In the genomic region with DNA sequence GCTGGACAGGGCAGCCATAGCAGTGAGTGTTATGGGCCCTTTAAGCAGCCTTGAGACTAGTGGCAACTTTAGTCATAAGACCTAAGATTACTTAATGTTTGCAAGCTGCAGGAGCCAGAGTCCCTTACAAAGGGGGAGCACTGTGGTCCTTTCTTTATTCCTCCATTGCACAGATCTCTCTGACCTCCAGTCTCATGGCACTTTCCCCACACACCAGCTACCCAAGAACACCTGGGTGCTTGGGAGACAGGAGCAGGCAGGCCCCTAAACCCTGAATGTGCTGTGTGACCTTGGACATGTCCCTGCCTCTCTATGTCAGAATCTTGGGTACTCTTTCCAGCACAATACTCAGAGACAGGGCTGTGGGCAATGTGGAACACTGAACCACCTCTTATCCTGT, we compare ENCODE assay signal across 16 mouse cellular contexts.
DNase-seq lines count a peak whose midpoint lies in the region; ATAC-seq lines count a peak whose summit lies in the region.
"Had no signal": no experiment of that assay in that cellular context is flagged by ENCODE, and none has a peak within 500 bp of the region (broad histone marks: within the 10 kb centered on the region; RNA-seq: fewer than 3 reads in every experiment).

No protein-coding gene starts in this region.

- 0 out of 2 replicates have a peak overlapping the region, but pooled peaks have one; percentile 21 for H3K9ac ChIP-seq in embryonic facial prominence, embryonic 13.5 days
- H3K9ac ChIP-seq in hindbrain, embryonic 13.5 days: peak overlapping the region; percentile 94; the same call in 1 of the 2 replicates
- H3K9ac ChIP-seq in hindbrain, embryonic 11.5 days (ENCODE audit: low read depth, low read length): no peak overlapping the region
- H3K9ac ChIP-seq in midbrain, embryonic 11.5 days (ENCODE audit: low read length): no peak overlapping the region
- H3K9ac ChIP-seq in midbrain, embryonic 13.5 days (replicated peaks): no peak overlapping the region
- H3K9ac ChIP-seq: liver, embryonic 12.5 days had no signal

- H3K9me3 ChIP-seq in embryonic facial prominence, embryonic 13.5 days: no peaks in the 10 kb centered on the region
- H3K9me3 ChIP-seq in embryonic facial prominence, embryonic 10.5 days: no peaks in the 10 kb centered on the region
- no peaks in the 10 kb centered on the region for H3K9me3 ChIP-seq in hindbrain, embryonic 13.5 days
- no peaks in the 10 kb centered on the region for H3K9me3 ChIP-seq in hindbrain, embryonic 11.5 days (ENCODE audit: control insufficient read depth, low read length)
- no peaks in the 10 kb centered on the region for H3K9me3 ChIP-seq in midbrain, embryonic 11.5 days (ENCODE audit: control insufficient read depth, low read length)
- H3K9me3 ChIP-seq in midbrain, embryonic 13.5 days: no peaks in the 10 kb centered on the region
- H3K9me3 ChIP-seq: forebrain, embryonic 10.5 days; liver, embryonic 12.5 days had no signal

- DNase-seq in embryonic facial prominence, embryonic 10.5 days (ENCODE audit: low spot score): no peak
- DNase-seq in hindbrain, embryonic 11.5 days (ENCODE audit: low spot score): no peak
- peak; percentile 77 for DNase-seq in midbrain, embryonic 11.5 days (ENCODE audit: low spot score, missing footprints)
- DNase-seq in yolk sac, embryonic 10.5 days (ENCODE audit: low spot score): peak; percentile 24
- DNase-seq in left cerebral cortex, adult 18-20 months (ENCODE audit: low spot score in 2 of 2): no peak
- DNase-seq: adrenal gland, postnatal 14 days; cerebellum, postnatal 14 days; kidney, adult 8-10 months; thymus, postnatal 25 days had no signal

- H3K4me2 ChIP-seq in embryonic facial prominence, embryonic 13.5 days: no peak overlapping the region
- H3K4me2 ChIP-seq in hindbrain, embryonic 13.5 days: no peak overlapping the region
- no peak overlapping the region for H3K4me2 ChIP-seq in hindbrain, embryonic 11.5 days (replicated peaks; ENCODE audit: low read depth, low read length)
- no peak overlapping the region for H3K4me2 ChIP-seq in midbrain, embryonic 11.5 days
- no peak overlapping the region for H3K4me2 ChIP-seq in midbrain, embryonic 13.5 days (replicated peaks)
- H3K4me2 ChIP-seq: liver, embryonic 12.5 days had no signal

- H3K27me3 ChIP-seq in embryonic facial prominence, embryonic 13.5 days: peaks cover 13% of the 10 kb centered on the region
- peaks cover 18% of the 10 kb centered on the region for H3K27me3 ChIP-seq in embryonic facial prominence, embryonic 10.5 days (replicated peaks; ENCODE audit: low read depth, poor library complexity, severe bottlenecking)
- no peaks in the 10 kb centered on the region for H3K27me3 ChIP-seq in hindbrain, embryonic 13.5 days
- H3K27me3 ChIP-seq in hindbrain, embryonic 11.5 days (ENCODE audit: control insufficient read depth, insufficient read depth, low read length): no peaks in the 10 kb centered on the region; the same call in 1 of the 2 replicates
- no peaks in the 10 kb centered on the region; the same call in 1 of the 2 replicates for H3K27me3 ChIP-seq in midbrain, embryonic 11.5 days (ENCODE audit: control insufficient read depth, insufficient read depth, low read length)
- H3K27me3 ChIP-seq in midbrain, embryonic 13.5 days: no peaks in the 10 kb centered on the region

- no peak overlapping the region for H3K4me3 ChIP-seq in embryonic facial prominence, embryonic 13.5 days
- no peak overlapping the region for H3K4me3 ChIP-seq in embryonic facial prominence, embryonic 10.5 days
- H3K4me3 ChIP-seq in hindbrain, embryonic 13.5 days: no peak overlapping the region
- H3K4me3 ChIP-seq in hindbrain, embryonic 11.5 days (ENCODE audit: low read depth, low read length): no peak overlapping the region
- no peak overlapping the region for H3K4me3 ChIP-seq in midbrain, embryonic 11.5 days (ENCODE audit: low read depth, low read length)
- H3K4me3 ChIP-seq in midbrain, embryonic 13.5 days (replicated peaks): no peak overlapping the region
- H3K4me3 ChIP-seq: liver, embryonic 12.5 days had no signal

- H3K27ac ChIP-seq in embryonic facial prominence, embryonic 13.5 days: no peak overlapping the region
- no peak overlapping the region for H3K27ac ChIP-seq in embryonic facial prominence, embryonic 10.5 days (replicated peaks)
- H3K27ac ChIP-seq in hindbrain, embryonic 13.5 days: no peak overlapping the region
- no peak overlapping the region for H3K27ac ChIP-seq in hindbrain, embryonic 11.5 days (ENCODE audit: low read depth, low read length)
- no peak overlapping the region for H3K27ac ChIP-seq in midbrain, embryonic 11.5 days (ENCODE audit: low read depth, low read length)
- no peak overlapping the region for H3K27ac ChIP-seq in midbrain, embryonic 13.5 days
- H3K27ac ChIP-seq: liver, embryonic 12.5 days; stomach, postnatal 0 days had no signal

- peaks cover 16% of the 10 kb centered on the region for H3K4me1 ChIP-seq in embryonic facial prominence, embryonic 13.5 days
- peaks cover 53% of the 10 kb centered on the region for H3K4me1 ChIP-seq in embryonic facial prominence, embryonic 10.5 days
- peaks cover 61% of the 10 kb centered on the region for H3K4me1 ChIP-seq in hindbrain, embryonic 13.5 days (replicated peaks)
- peaks cover 13% of the 10 kb centered on the region for H3K4me1 ChIP-seq in hindbrain, embryonic 11.5 days (replicated peaks; ENCODE audit: control insufficient read depth, insufficient read depth, low read length)
- peaks cover 18% of the 10 kb centered on the region for H3K4me1 ChIP-seq in midbrain, embryonic 11.5 days (ENCODE audit: control insufficient read depth, insufficient read depth, low read length)
- peaks cover 38% of the 10 kb centered on the region for H3K4me1 ChIP-seq in midbrain, embryonic 13.5 days (replicated peaks)

- ATAC-seq in embryonic facial prominence, embryonic 13.5 days (ENCODE audit: insufficient number of reproducible peaks, insufficient read depth, low FRiP score, low TSS enrichment, low read depth): no peak
- no peak for ATAC-seq in hindbrain, embryonic 13.5 days (ENCODE audit: low FRiP score)
- no peak for ATAC-seq in hindbrain, embryonic 11.5 days (ENCODE audit: low FRiP score)
- no peak for ATAC-seq in midbrain, embryonic 11.5 days (ENCODE audit: low FRiP score)
- ATAC-seq in midbrain, embryonic 13.5 days: no peak
- ATAC-seq: liver, embryonic 12.5 days; lung, postnatal 0 days had no signal

- no peaks in the 10 kb centered on the region for H3K36me3 ChIP-seq in embryonic facial prominence, embryonic 13.5 days
- H3K36me3 ChIP-seq in embryonic facial prominence, embryonic 10.5 days (replicated peaks): no peaks in the 10 kb centered on the region
- no peaks in the 10 kb centered on the region for H3K36me3 ChIP-seq in hindbrain, embryonic 13.5 days
- no peaks in the 10 kb centered on the region for H3K36me3 ChIP-seq in hindbrain, embryonic 11.5 days (ENCODE audit: control insufficient read depth, insufficient read depth, low read length)
- no peaks in the 10 kb centered on the region for H3K36me3 ChIP-seq in midbrain, embryonic 11.5 days (ENCODE audit: control insufficient read depth, insufficient read depth, low read length)
- H3K36me3 ChIP-seq in midbrain, embryonic 13.5 days: no peaks in the 10 kb centered on the region
- H3K36me3 ChIP-seq: liver, embryonic 12.5 days had no signal

Comparison
In these comparisons a context has a peak if more than half of its experiments do, and no peak if none do; other contexts are left out.
1. H3K9ac ChIP-seq: peak in embryonic facial prominence, embryonic 13.5 days (single experiment) and hindbrain, embryonic 13.5 days (single experiment); none in hindbrain, embryonic 11.5 days (single experiment), midbrain, embryonic 11.5 days (single experiment) and midbrain, embryonic 13.5 days (single experiment).
2. DNase-seq: peak in midbrain, embryonic 11.5 days (single experiment) and yolk sac, embryonic 10.5 days (single experiment); none in embryonic facial prominence, embryonic 10.5 days (single experiment), hindbrain, embryonic 11.5 days (single experiment) and left cerebral cortex, adult 18-20 months (0 of 2).